Mouse (Mus musculus) hindbrain, embryonic 16.5 days (tissue): ENCODE data around the gene Nrg3. TPM values are rescaled to one million over a fixed set of nuclear protein-coding genes. Genes with fewer than 3 reads are reported as not detected.
A peak's percentile ranks its signal among the peaks of the same experiment; 100 is the strongest.

Source experiments
- ATAC-seq: fragments of 200-750 bp; cut with Nextera tagmentation; 2 replicates; pipeline ENCODE4 v1.8.0; 2017; ENCODE audit warnings: moderate TSS enrichment, moderate library complexity
- H3K27ac ChIP-seq: fragments of 300-500 bp; sonication (generic); 2 replicates; pipeline ENCODE4 v1.5.1; 2014; ENCODE audit warnings: low read depth, mild to moderate bottlenecking, control low read depth, low read length, moderate library complexity
- H3K27me3 ChIP-seq: fragments of 300-500 bp; sonication (generic); replicated peaks from 2 replicates; pipeline ENCODE4 v1.6.1; 2014; ENCODE audit warnings: low read length; ENCODE audit not compliant: control insufficient read depth, insufficient read depth
- H3K36me3 ChIP-seq: fragments of 300-500 bp; sonication (generic); 2 replicates; pipeline ENCODE4 v1.6.1; 2014; ENCODE audit warnings: mild to moderate bottlenecking, low read length, moderate library complexity, mixed read lengths; ENCODE audit not compliant: control insufficient read depth, insufficient read depth
- H3K4me1 ChIP-seq: fragments of 300-500 bp; sonication (generic); 2 replicates; pipeline ENCODE4 v1.6.1; 2014; ENCODE audit warnings: low read depth, low read length; ENCODE audit not compliant: control insufficient read depth, insufficient read depth
- H3K4me2 ChIP-seq: fragments of 300-500 bp; sonication (generic); 2 replicates; pipeline ENCODE4 v1.6.1; 2014; ENCODE audit warnings: mild to moderate bottlenecking, low read length, control low read depth, moderate library complexity
- H3K4me3 ChIP-seq: fragments of 300-500 bp; sonication (generic); 2 replicates; pipeline ENCODE4 v1.5.1; 2014; ENCODE audit warnings: mild to moderate bottlenecking, low read length, control low read depth, moderate library complexity
- H3K9ac ChIP-seq: fragments of 300-500 bp; sonication (generic); 2 replicates; pipeline ENCODE4 v1.6.1; 2014; ENCODE audit warnings: low read depth, mild to moderate bottlenecking, control low read depth, low read length, moderate library complexity
- H3K9me3 ChIP-seq: fragments of 300-500 bp; sonication (generic); 2 replicates; pipeline ENCODE4 v1.6.1; 2014; ENCODE audit warnings: mild to moderate bottlenecking, low read length, moderate library complexity; ENCODE audit not compliant: control insufficient read depth
- WGBS: fragments of 180-500 bp; shearing (Covaris S2); extraction: QIAGEN DNeasy Blood & Tissue Kit; methylation state at CpG from one replicate; pipeline ENCODE4 v1.1.7; 2014; 5-methylcytosine and 5-hydroxymethylcytosine counted together
- polyA plus RNA-seq: library from polyadenylated mRNA; unstranded; fragments of >200 nt; fragmentation: Nextera tagmentation; extraction: Ambion mirVana; gene quantifications from 2 replicates; pipeline ENCODE4 v1.2.1, GENCODE M21; 2015

The Nrg3 gene
- polyA plus RNA-seq, 1 experiment from 2014 or later: 10.2 TPM

GRCm38 (mm10) chr14:38637070-38637469, 835.8 kb downstream of the Nrg3 start:
- H3K4me3 ChIP-seq: no peak overlapping the region
- no peaks in the 10 kb centered on the region for H3K36me3 ChIP-seq
- no peaks in the 10 kb centered on the region for H3K4me1 ChIP-seq
- no peak for ATAC-seq
- H3K4me2 ChIP-seq: no peak overlapping the region
- no peaks in the 10 kb centered on the region for H3K9me3 ChIP-seq
- H3K9ac ChIP-seq: no peak overlapping the region
- H3K27me3 ChIP-seq: no peaks in the 10 kb centered on the region
- no peak overlapping the region for H3K27ac ChIP-seq
- WGBS: 84% methylated on average over 3 of the region's 3 CpGs

- H3K4me3 ChIP-seq: no peak overlapping the region
- H3K4me1 ChIP-seq: no peaks in the 10 kb centered on the region
- no peak for ATAC-seq
- no peaks in the 10 kb centered on the region for H3K27me3 ChIP-seq
- H3K36me3 ChIP-seq: no peaks in the 10 kb centered on the region
- H3K9ac ChIP-seq: no peak overlapping the region
- H3K9me3 ChIP-seq: no peaks in the 10 kb centered on the region
- WGBS: 75% methylated on average over 3 of the region's 3 CpGs
- no peak overlapping the region for H3K4me2 ChIP-seq
- no peak overlapping the region for H3K27ac ChIP-seq
These were observed 842.8 kb downstream of the Nrg3 start for GRCm38 (mm10) chr14:38630114-38630513.

GRCm38 (mm10) chr14:38629671-38630070, 843.2 kb downstream of the Nrg3 start:
- Histone ChIP-seq H3K36me3 (no peaks in the 10 kb centered on the region), H3K27ac (no peak overlapping the region), H3K4me1 (no peaks in the 10 kb centered on the region), H3K9me3 (no peaks in the 10 kb centered on the region), H3K27me3 (no peaks in the 10 kb centered on the region), H3K4me2 (no peak overlapping the region), H3K9ac (no peak overlapping the region), H3K4me3 (no peak overlapping the region)
- peak; percentile 91 for ATAC-seq

- Histone ChIP-seq H3K27ac (no peak overlapping the region), H3K9me3 (no peaks in the 10 kb centered on the region)
- 64% methylated on average over 2 of the region's 2 CpGs for WGBS
These were observed 843.8 kb downstream of the Nrg3 start for GRCm38 (mm10) chr14:38628862-38629619.

DNA sequence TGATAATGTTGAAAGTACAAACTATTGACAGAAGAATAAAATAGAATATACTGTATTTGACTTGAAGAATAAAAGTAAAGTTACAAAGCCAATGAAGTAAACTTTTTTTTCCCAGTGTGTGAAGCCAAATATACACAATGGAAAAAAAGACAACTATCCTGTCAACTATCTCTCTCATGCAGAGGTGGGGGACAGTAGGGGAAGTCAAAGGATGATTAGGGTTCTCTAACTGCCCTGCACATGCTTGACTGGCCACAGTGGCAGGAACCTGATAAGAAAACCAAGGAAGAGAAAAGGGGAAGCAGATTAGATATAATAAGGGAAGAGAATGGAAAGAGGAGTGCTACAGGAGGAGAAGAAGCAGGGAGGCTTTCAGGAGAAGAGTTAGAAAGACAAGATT, 855.9 kb downstream of the Nrg3 start:
- no peak for ATAC-seq
- no peak overlapping the region for H3K9ac ChIP-seq
- no peak overlapping the region for H3K27ac ChIP-seq
- no peak overlapping the region for H3K4me3 ChIP-seq
- no peaks in the 10 kb centered on the region for H3K36me3 ChIP-seq
- H3K4me2 ChIP-seq: no peak overlapping the region
- no peaks in the 10 kb centered on the region for H3K27me3 ChIP-seq
- no peaks in the 10 kb centered on the region for H3K4me1 ChIP-seq
- no peaks in the 10 kb centered on the region for H3K9me3 ChIP-seq

More at GRCm38 (mm10) chr14:38628862-38629619, 843.8 kb downstream of the Nrg3 start:
- Histone ChIP-seq H3K4me2 (no peak overlapping the region), H3K9ac (no peak overlapping the region), H3K4me1 (no peaks in the 10 kb centered on the region), H3K36me3 (no peaks in the 10 kb centered on the region), H3K4me3 (no peak overlapping the region), H3K27me3 (no peaks in the 10 kb centered on the region)
- ATAC-seq: no peak

DNA sequence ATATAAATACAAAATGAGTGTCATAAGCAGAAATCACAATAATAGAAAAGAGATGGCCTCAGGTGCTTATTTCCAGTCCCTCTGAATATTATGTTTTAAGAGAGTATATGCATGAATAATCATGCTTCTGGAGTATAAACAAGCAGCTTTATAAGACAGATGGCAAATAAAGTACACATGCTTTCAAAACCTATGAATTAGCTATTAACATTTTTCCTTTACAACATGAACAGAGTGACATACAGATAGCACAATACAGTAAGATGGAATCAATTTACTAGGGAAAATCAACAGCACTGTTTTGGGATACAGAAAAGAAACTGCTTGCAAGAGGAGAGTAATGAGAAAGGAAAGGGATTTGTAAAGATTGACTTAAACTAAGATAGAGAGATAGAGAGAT, 875.2 kb downstream of the Nrg3 start:
- no peak for ATAC-seq
- Histone ChIP-seq H3K4me1 (no peaks in the 10 kb centered on the region), H3K27ac (no peak overlapping the region), H3K36me3 (no peaks in the 10 kb centered on the region), H3K27me3 (no peaks in the 10 kb centered on the region), H3K4me2 (no peak overlapping the region), H3K9me3 (no peaks in the 10 kb centered on the region), H3K9ac (no peak overlapping the region), H3K4me3 (no peak overlapping the region)

DNA sequence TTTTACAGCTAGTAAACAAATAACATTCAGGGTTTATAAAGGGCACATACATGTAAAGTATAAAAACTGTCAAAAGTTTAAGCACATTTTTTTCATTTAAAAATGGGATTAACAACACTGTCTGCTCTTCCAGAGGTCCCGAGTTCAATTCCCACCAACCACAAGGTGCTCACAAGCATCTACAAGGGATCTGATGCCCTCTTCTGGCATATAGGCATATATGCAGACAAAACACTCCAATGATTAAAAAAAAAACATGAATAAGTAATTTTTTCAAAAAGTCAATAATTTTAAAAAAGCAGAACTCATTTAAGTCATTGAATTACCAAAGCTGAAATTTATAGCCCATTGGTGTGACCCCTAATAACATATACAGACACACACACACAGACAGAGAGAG, 878.6 kb downstream of the Nrg3 start:
- no peak overlapping the region for H3K9ac ChIP-seq
- no peak overlapping the region for H3K4me3 ChIP-seq
- ATAC-seq: no peak
- no peak overlapping the region for H3K27ac ChIP-seq
- no peaks in the 10 kb centered on the region for H3K9me3 ChIP-seq
- no peaks in the 10 kb centered on the region for H3K36me3 ChIP-seq
- no peaks in the 10 kb centered on the region for H3K27me3 ChIP-seq
- H3K4me2 ChIP-seq: no peak overlapping the region
- 90% methylated on average over 1 of the region's 1 CpGs for WGBS
- H3K4me1 ChIP-seq: no peaks in the 10 kb centered on the region

GRCm38 (mm10) chr14:38576796-38577195, 896.1 kb downstream of the Nrg3 start:
- Histone ChIP-seq H3K27ac (no peak overlapping the region), H3K4me2 (no peak overlapping the region), H3K9me3 (no peaks in the 10 kb centered on the region), H3K36me3 (no peaks in the 10 kb centered on the region), H3K4me1 (no peaks in the 10 kb centered on the region), H3K27me3 (no peaks in the 10 kb centered on the region), H3K4me3 (no peak overlapping the region), H3K9ac (no peak overlapping the region)
- WGBS: 94% methylated on average over 3 of the region's 3 CpGs
- ATAC-seq: no peak

- H3K4me2 ChIP-seq: no peak overlapping the region
- H3K4me1 ChIP-seq: no peaks in the 10 kb centered on the region
- no peak overlapping the region for H3K27ac ChIP-seq
- no peaks in the 10 kb centered on the region for H3K27me3 ChIP-seq
- H3K9ac ChIP-seq: no peak overlapping the region
- no peaks in the 10 kb centered on the region for H3K9me3 ChIP-seq
- no peak for ATAC-seq
- H3K36me3 ChIP-seq: no peaks in the 10 kb centered on the region
- no peak overlapping the region for H3K4me3 ChIP-seq
- WGBS: 79% methylated on average over 1 of the region's 1 CpGs
These were observed 904.7 kb downstream of the Nrg3 start for GRCm38 (mm10) chr14:38568184-38568583.

GRCm38 (mm10) chr14:38566182-38566581, 906.7 kb downstream of the Nrg3 start:
- no peak for ATAC-seq
- Histone ChIP-seq H3K4me3 (no peak overlapping the region), H3K4me1 (no peaks in the 10 kb centered on the region), H3K36me3 (no peaks in the 10 kb centered on the region), H3K27ac (no peak overlapping the region), H3K4me2 (no peak overlapping the region), H3K9me3 (no peaks in the 10 kb centered on the region), H3K9ac (no peak overlapping the region), H3K27me3 (no peaks in the 10 kb centered on the region)
- WGBS: 88% methylated on average over 3 of the region's 3 CpGs
